Mouse (Mus musculus) C2C12 (cell line): ENCODE measurements at regions not wholly inside any gene's neighbourhood (a gene's known extent, or its start where the extent isn't known, plus 50 kb on each side); places are given as distances from the start of the nearest gene placed in this dataset.

Experiments used
- CEBPB ChIP-seq: IDR thresholded peaks from one replicate; pipeline ENCODE4 v1.6.1; 2011; ENCODE audit warnings: low read depth, mild to moderate bottlenecking, control low read depth, moderate library complexity
- CTCF ChIP-seq: IDR thresholded peaks from one replicate; pipeline ENCODE4 v1.5.1; 2011; ENCODE audit not compliant: control insufficient read depth, insufficient read depth, insufficient read length
- MAX ChIP-seq: IDR thresholded peaks from one replicate; pipeline ENCODE4 v1.6.1; 2011; ENCODE audit warnings: mild to moderate bottlenecking, control low read depth
- MYOD1 ChIP-seq: IDR thresholded peaks from one replicate; pipeline ENCODE4 v1.6.1; 2011; ENCODE audit warnings: low read depth; ENCODE audit not compliant: control insufficient read depth, insufficient read length
- USF1 ChIP-seq: IDR thresholded peaks from one replicate; pipeline ENCODE4 v1.6.1; 2011; ENCODE audit warnings: low read depth, mild to moderate bottlenecking, control low read depth, moderate library complexity

DNA sequence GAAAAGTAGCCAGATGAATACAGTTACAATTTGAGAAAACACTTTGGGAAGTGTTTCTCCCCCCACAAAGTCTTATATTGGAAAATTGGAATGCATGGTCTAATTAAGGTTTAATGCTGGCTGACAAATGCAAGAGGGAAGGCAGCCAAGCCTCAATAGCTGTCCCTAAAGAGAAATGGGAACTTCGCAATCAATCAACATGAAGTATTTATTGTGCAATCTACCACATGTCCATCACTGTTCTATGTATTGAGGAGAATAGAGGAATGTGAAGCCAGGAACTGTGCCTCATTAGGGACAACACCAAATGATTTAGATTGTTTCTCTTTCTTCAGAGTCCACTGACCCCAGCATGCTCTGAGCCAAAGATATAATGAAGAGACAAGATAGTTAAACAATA is 715.7 kb upstream of the Slc8a1 start:
- TF ChIP-seq USF1 = no peak
- TF ChIP-seq CTCF = no peak
- no peak for TF ChIP-seq MYOD1
- TF ChIP-seq CEBPB = no peak
- no peak for TF ChIP-seq MAX
